8 mouse cellular contexts compared by ENCODE assay signal in genomic region chr6:49036275-49037267, GRCm38 (mm10). TPM values are rescaled to one million over a fixed set of nuclear protein-coding genes. Genes with fewer than 3 reads are reported as not detected.
DNase-seq lines count a peak whose midpoint lies in the region; ATAC-seq and TF ChIP-seq lines count a peak whose summit lies in the region.

TSS of gene Gpnmb (plus strand) at chr6:49036546.

- DNase-seq in kidney, postnatal 10 days, result peak; percentile 11
- DNase-seq in kidney, adult 2 months, result no peak
- DNase-seq in T-cell, adult 2 months (ENCODE audit: low spot score), result peak; percentile 39
- peak; percentile 21 for DNase-seq in heart, postnatal 4 days
- no peak for DNase-seq in adrenal gland, postnatal 25 days
- no peak for DNase-seq in c-Kit-positive CD71-positive TER-119-positive erythroid progenitor cells, embryonic 14.5 days (ENCODE audit: low spot score)

- H3K9ac ChIP-seq in lung, embryonic 15.5 days, result no peak within 1 kb of the TSS

- H3K4me2 ChIP-seq in lung, embryonic 15.5 days, result peak within 1 kb of the TSS; percentile 21; the same call in 1 of the 2 replicates

- no peak for ATAC-seq in lung, embryonic 15.5 days (ENCODE audit: borderline replicate concordance, extremely low read depth, low FRiP score, low TSS enrichment)
- no peak for ATAC-seq in monocyte, adult 5-6 weeks (replicated peaks; ENCODE audit: insufficient number of reproducible peaks, low FRiP score, low TSS enrichment, poor library complexity, severe bottlenecking)

- H3K9me3 ChIP-seq in lung, embryonic 15.5 days, result no peaks in the 10 kb centered on the region

- WGBS in kidney, adult 2 months, result 49% methylated on average over 28 of the region's 28 CpGs
- WGBS in lung, embryonic 15.5 days, result 38% methylated on average over 28 of the region's 28 CpGs

- no peak within 1 kb of the TSS for H3K27ac ChIP-seq in kidney, adult 2 months (ENCODE audit: insufficient read depth, low read depth, low read length)
- H3K27ac ChIP-seq in lung, embryonic 15.5 days, result no peak within 1 kb of the TSS

- H3K4me1 ChIP-seq in kidney, adult 2 months (ENCODE audit: control insufficient read depth, insufficient read depth, low read length), result no peaks in the 10 kb centered on the region
- peaks cover 12% of the 10 kb centered on the region; the same call in 1 of the 2 replicates for H3K4me1 ChIP-seq in lung, embryonic 15.5 days

- TF ChIP-seq CTCF in kidney, adult 2 months (conservative IDR thresholded peaks at IDR 0.05; ENCODE audit: insufficient read depth, insufficient read length, low read depth, low read length), result no peak

- H3K4me3 ChIP-seq in kidney, adult 2 months (ENCODE audit: insufficient read depth, low read depth, low read length), result no peak within 1 kb of the TSS
- H3K4me3 ChIP-seq in lung, embryonic 15.5 days, result no peak within 1 kb of the TSS

- H3K36me3 ChIP-seq in kidney, adult 2 months (ENCODE audit: control insufficient read depth, insufficient read depth, low read length), result no peaks in the 10 kb centered on the region
- H3K36me3 ChIP-seq in lung, embryonic 15.5 days, result no peaks in the 10 kb centered on the region

- no peaks in the 10 kb centered on the region for H3K27me3 ChIP-seq in kidney, adult 2 months (replicated peaks; ENCODE audit: control insufficient read depth, insufficient read depth, low read length)
- no peaks in the 10 kb centered on the region for H3K27me3 ChIP-seq in lung, embryonic 15.5 days

- TF ChIP-seq POLR2A in kidney, adult 2 months (IDR thresholded peaks at IDR 0.05; ENCODE audit: low read depth, low read length), result no peak

RNA-seq across cellular contexts. Expression of gene Gpnmb, which starts in this region (rescaled TPM):
- 1.2 and 1.7 TPM in 2 replicates for polyA plus RNA-seq in kidney, adult 2 months (2012; rRNA removed)
- total RNA-seq in heart, postnatal 4 days (2021), result under 1 TPM; 0.55 to 0.63 TPM
- polyA plus RNA-seq in lung, embryonic 15.5 days (2015; fragmentation: Nextera tagmentation; extraction: Ambion mirVana), result 0.38 and 0.64 TPM in 2 replicates
- 0.68 TPM in 1 of 3 replicates, not detected in the others for total RNA-seq in monocyte, adult 5-6 weeks (2017)
- 0.33 TPM in 1 of 2 replicates, not detected in the other for total RNA-seq in adrenal gland, postnatal 25 days (2021)

Comparison
In these comparisons a context has a peak if more than half of its experiments do, and no peak if none do; other contexts are left out.
1. DNase-seq: peak in kidney, postnatal 10 days (single experiment) and T-cell, adult 2 months (single experiment); none in kidney, adult 2 months (single experiment), adrenal gland, postnatal 25 days (single experiment) and c-Kit-positive CD71-positive TER-119-positive erythroid progenitor cells, embryonic 14.5 days (single experiment).
2. Peak in DNase-seq in heart, postnatal 4 days; RNA of the gene not detected or under 1 TPM.